Mouse (Mus musculus) embryonic facial prominence, embryonic 12.5 days (tissue): ENCODE data around the gene Evpl. TPM values are rescaled to one million over a fixed set of nuclear protein-coding genes. Genes with fewer than 3 reads are reported as not detected.
A peak's percentile ranks its signal among the peaks of the same experiment; 100 is the strongest.

Experiments
- ATAC-seq: fragments of 200-750 bp; cut with Nextera tagmentation; 2 replicates; pipeline ENCODE4 v1.8.0; 2017; ENCODE audit not compliant: insufficient number of reproducible peaks, insufficient read depth, low FRiP score, low TSS enrichment
- H3K27ac ChIP-seq: fragments of 300-500 bp; sonication (generic); 2 replicates; pipeline ENCODE4 v1.5.1; 2016; ENCODE audit warnings: mild to moderate bottlenecking
- H3K27me3 ChIP-seq: fragments of 300-500 bp; sonication (generic); 2 replicates; pipeline ENCODE4 v1.6.1; 2016; ENCODE audit warnings: mild to moderate bottlenecking, moderate library complexity
- H3K36me3 ChIP-seq: fragments of 300-500 bp; sonication (generic); 2 replicates; pipeline ENCODE4 v1.6.1; 2016; ENCODE audit warnings: mild to moderate bottlenecking
- H3K4me1 ChIP-seq: fragments of 300-500 bp; sonication (generic); 2 replicates; pipeline ENCODE4 v1.6.1; 2016
- H3K4me2 ChIP-seq: fragments of 300-500 bp; sonication (generic); replicated peaks from 2 replicates; pipeline ENCODE4 v1.6.1; 2016; ENCODE audit warnings: mild to moderate bottlenecking, moderate library complexity
- H3K4me3 ChIP-seq: fragments of 300-500 bp; sonication (generic); 2 replicates; pipeline ENCODE4 v1.5.1; 2016; ENCODE audit warnings: mild to moderate bottlenecking
- H3K9ac ChIP-seq: fragments of 300-500 bp; sonication (generic); 2 replicates; pipeline ENCODE4 v1.6.1; 2016; ENCODE audit warnings: mild to moderate bottlenecking, moderate library complexity
- H3K9me3 ChIP-seq: fragments of 300-500 bp; sonication (generic); 2 replicates; pipeline ENCODE4 v1.6.1; 2016; ENCODE audit warnings: mild to moderate bottlenecking, moderate library complexity
- WGBS: fragments of 180-500 bp; shearing (Covaris S2); methylation state at CpG from one replicate; pipeline ENCODE4 v1.1.7; 2016; 5-methylcytosine and 5-hydroxymethylcytosine counted together
- polyA plus RNA-seq: library from polyadenylated mRNA; unstranded; fragments of >200 nt; fragmentation: Nextera tagmentation; extraction: Ambion mirVana; gene quantifications from 2 replicates; pipeline ENCODE4 v1.2.1, GENCODE M21; 2016

Evpl gene
- polyA plus RNA-seq, 1 experiment from 2014 or later, result 3.1 TPM

GRCm38 (mm10) chr11:116254627-116255026, 16.8 kb upstream of the Evpl start:
- Histone ChIP-seq H3K4me2 (no peak overlapping the region), H3K9ac (no peak overlapping the region), H3K36me3 (peaks cover 92% of the 10 kb centered on the region), H3K27me3 (no peaks in the 10 kb centered on the region), H3K4me3 (no peak overlapping the region), H3K9me3 (no peaks in the 10 kb centered on the region), H3K4me1 (no peaks in the 10 kb centered on the region), H3K27ac (no peak overlapping the region)
- 89% methylated on average over 9 of the region's 9 CpGs for WGBS
- ATAC-seq, result no peak

GRCm38 (mm10) chr11:116253076-116253600, 15.3 kb upstream of the Evpl start:
- Histone ChIP-seq H3K9ac (no peak overlapping the region), H3K4me3 (no peak overlapping the region), H3K36me3 (peaks cover 93% of the 10 kb centered on the region), H3K4me2 (no peak overlapping the region), H3K27ac (no peak overlapping the region), H3K4me1 (no peaks in the 10 kb centered on the region), H3K9me3 (no peaks in the 10 kb centered on the region), H3K27me3 (no peaks in the 10 kb centered on the region)
- 84% methylated on average over 3 of the region's 3 CpGs for WGBS
- ATAC-seq, result no peak

GRCm38 (mm10) chr11:116250898-116251297, 13.0 kb upstream of the Evpl start:
- Histone ChIP-seq H3K9ac (no peak overlapping the region), H3K27me3 (no peaks in the 10 kb centered on the region), H3K4me1 (no peaks in the 10 kb centered on the region), H3K4me3 (no peak overlapping the region), H3K9me3 (no peaks in the 10 kb centered on the region), H3K36me3 (peaks cover 96% of the 10 kb centered on the region), H3K4me2 (no peak overlapping the region), H3K27ac (no peak overlapping the region)
- no peak for ATAC-seq
- WGBS, result 90% methylated on average over 8 of the region's 8 CpGs

- Histone ChIP-seq H3K4me1 (no peaks in the 10 kb centered on the region), H3K36me3 (peaks cover 91% of the 10 kb centered on the region), H3K9ac (no peak overlapping the region), H3K4me3 (no peak overlapping the region), H3K9me3 (no peaks in the 10 kb centered on the region), H3K27ac (no peak overlapping the region), H3K27me3 (no peaks in the 10 kb centered on the region), H3K4me2 (no peak overlapping the region)
- ATAC-seq, result no peak
- WGBS, result 79% methylated on average over 14 of the region's 14 CpGs
Observed at GRCm38 (mm10) chr11:116247502-116248222, 9.8 kb upstream of the Evpl start.

- WGBS, result 75% methylated on average over 6 of the region's 6 CpGs
- peaks cover 70% of the 10 kb centered on the region for H3K36me3 ChIP-seq
- H3K4me3 ChIP-seq, result no peak overlapping the region
Observed at GRCm38 (mm10) chr11:116245616-116246015, 7.7 kb upstream of the Evpl start.

GRCm38 (mm10) chr11:116244580-116244979, 6.7 kb upstream of the Evpl start:
- H3K36me3 ChIP-seq, result peaks cover 60% of the 10 kb centered on the region
- H3K4me1 ChIP-seq, result peaks cover 18% of the 10 kb centered on the region

More at GRCm38 (mm10) chr11:116245616-116246015, 7.7 kb upstream of the Evpl start:
- H3K9ac ChIP-seq, result no peak overlapping the region
- H3K4me1 ChIP-seq, result peaks cover 14% of the 10 kb centered on the region
- no peaks in the 10 kb centered on the region for H3K27me3 ChIP-seq
- H3K4me2 ChIP-seq, result no peak overlapping the region
- H3K9me3 ChIP-seq, result no peaks in the 10 kb centered on the region
- no peak overlapping the region for H3K27ac ChIP-seq
- ATAC-seq, result no peak

GRCm38 (mm10) chr11:116241744-116242235, 3.9 kb upstream of the Evpl start:
- no peak overlapping the region for H3K4me3 ChIP-seq
- peak overlapping the region; percentile 57 for H3K27ac ChIP-seq
- 23% methylated on average over 12 of the region's 12 CpGs for WGBS
- no peak overlapping the region for H3K4me2 ChIP-seq
- peaks cover 22% of the 10 kb centered on the region for H3K4me1 ChIP-seq
- no peaks in the 10 kb centered on the region for H3K9me3 ChIP-seq
- no peak overlapping the region for H3K9ac ChIP-seq
- ATAC-seq, result no peak
- H3K36me3 ChIP-seq, result peaks cover 32% of the 10 kb centered on the region
- H3K27me3 ChIP-seq, result peaks cover 26% of the 10 kb centered on the region

More at GRCm38 (mm10) chr11:116244580-116244979, 6.7 kb upstream of the Evpl start:
- Histone ChIP-seq H3K9me3 (no peaks in the 10 kb centered on the region), H3K27ac (0 out of 2 replicates have a peak overlapping the region, but pooled peaks have one; percentile 25), H3K9ac (no peak overlapping the region), H3K27me3 (peaks cover 3% of the 10 kb centered on the region; the same call in 1 of the 2 replicates), H3K4me3 (no peak overlapping the region), H3K4me2 (no peak overlapping the region)
- no peak for ATAC-seq
- WGBS, result 81% methylated on average over 8 of the region's 8 CpGs

GRCm38 (mm10) chr11:116239797-116240196, 1.9 kb upstream of the Evpl start:
- H3K4me1 ChIP-seq, result peaks cover 22% of the 10 kb centered on the region
- ATAC-seq, result no peak
- H3K9me3 ChIP-seq, result no peaks in the 10 kb centered on the region
- peaks cover 12% of the 10 kb centered on the region for H3K36me3 ChIP-seq
- peaks cover 32% of the 10 kb centered on the region for H3K27me3 ChIP-seq
- WGBS, result 9% methylated on average over 7 of the region's 7 CpGs
- no peak overlapping the region for H3K27ac ChIP-seq
- H3K9ac ChIP-seq, result no peak overlapping the region
- no peak overlapping the region for H3K4me3 ChIP-seq
- H3K4me2 ChIP-seq, result no peak overlapping the region

- peaks cover 8% of the 10 kb centered on the region for H3K4me1 ChIP-seq
- 84% methylated on average over 8 of the region's 8 CpGs for WGBS
- no peak for ATAC-seq
- no peak overlapping the region for H3K4me2 ChIP-seq
- H3K9me3 ChIP-seq, result no peaks in the 10 kb centered on the region
- no peaks in the 10 kb centered on the region for H3K36me3 ChIP-seq
- peaks cover 50% of the 10 kb centered on the region for H3K27me3 ChIP-seq
- no peak overlapping the region for H3K27ac ChIP-seq
- H3K4me3 ChIP-seq, result no peak overlapping the region
- no peak overlapping the region for H3K9ac ChIP-seq
Observed at GRCm38 (mm10) chr11:116234901-116235300, 3.0 kb downstream of the Evpl start.

GRCm38 (mm10) chr11:116232427-116232826, 5.5 kb downstream of the Evpl start:
- WGBS, result 24% methylated on average over 17 of the region's 17 CpGs
- H3K4me3 ChIP-seq, result no peak overlapping the region
- peak overlapping the region; percentile 17; the same call in 1 of the 2 replicates for H3K9ac ChIP-seq
- H3K4me1 ChIP-seq, result peaks cover 2% of the 10 kb centered on the region; the same call in 1 of the 2 replicates
- H3K27ac ChIP-seq, result no peak overlapping the region
- H3K4me2 ChIP-seq, result peak overlapping the region; percentile 29; the same call in 1 of the 2 replicates
- H3K27me3 ChIP-seq, result peaks cover 30% of the 10 kb centered on the region
- no peaks in the 10 kb centered on the region for H3K36me3 ChIP-seq
- H3K9me3 ChIP-seq, result no peaks in the 10 kb centered on the region
- ATAC-seq, result no peak

GRCm38 (mm10) chr11:116228699-116229098, 9.2 kb downstream of the Evpl start:
- Histone ChIP-seq H3K27ac (no peak overlapping the region), H3K9me3 (no peaks in the 10 kb centered on the region), H3K4me3 (no peak overlapping the region), H3K4me1 (peaks cover 2% of the 10 kb centered on the region; the same call in 1 of the 2 replicates), H3K9ac (no peak overlapping the region), H3K27me3 (peaks cover 23% of the 10 kb centered on the region), H3K36me3 (no peaks in the 10 kb centered on the region), H3K4me2 (no peak overlapping the region)
- WGBS, result 64% methylated on average over 4 of the region's 4 CpGs
- no peak for ATAC-seq

GRCm38 (mm10) chr11:116226414-116226813, 11.5 kb downstream of the Evpl start:
- H3K4me1 ChIP-seq, result peaks cover 14% of the 10 kb centered on the region; the same call in 1 of the 2 replicates
- H3K9me3 ChIP-seq, result peaks cover 5% of the 10 kb centered on the region
- no peak overlapping the region for H3K27ac ChIP-seq
- H3K36me3 ChIP-seq, result no peaks in the 10 kb centered on the region
- peaks cover 32% of the 10 kb centered on the region for H3K27me3 ChIP-seq
- no peak overlapping the region for H3K9ac ChIP-seq
- ATAC-seq, result no peak
- H3K4me2 ChIP-seq, result no peak overlapping the region
- 3% methylated on average over 2 of the region's 2 CpGs for WGBS
- no peak overlapping the region for H3K4me3 ChIP-seq
